Comparison of ENCODE assay signal across 8 mouse cellular contexts in genomic region chr15:83348747-83349146, GRCm38 (mm10). TPM values are rescaled to one million over a fixed set of nuclear protein-coding genes. Genes with fewer than 3 reads are reported as not detected.
A peak's percentile ranks its signal among the peaks of the same experiment; 100 is the strongest.
DNase-seq lines count a peak whose midpoint lies in the region; ATAC-seq and TF ChIP-seq lines count a peak whose summit lies in the region.
"Had no signal": no experiment of that assay in that cellular context is flagged by ENCODE, and none has a peak within 500 bp of the region (broad histone marks: within the 10 kb centered on the region; RNA-seq: fewer than 3 reads in every experiment).

No protein-coding gene starts in this region.

- no peak for DNase-seq in lung, postnatal 0 days (ENCODE audit: low spot score)
- DNase-seq in lung, postnatal 36 days, result no peak
- no peak for DNase-seq in forebrain, embryonic 14.5 days (ENCODE audit: low spot score)
- DNase-seq in liver, embryonic 11.5 days (ENCODE audit: low spot score), result no peak
- peak; percentile 60 for DNase-seq in stomach, postnatal 0 days (ENCODE audit: low spot score)
- no peak for DNase-seq in thymus, adult 18-20 months
- no peak for DNase-seq in frontal cortex, postnatal 25 days (ENCODE audit: low spot score in 2 of 2)
- DNase-seq: gastrocnemius, postnatal 36 days had no signal

- H3K9ac ChIP-seq in lung, postnatal 0 days (replicated peaks; ENCODE audit: low read depth), result no peak overlapping the region
- H3K9ac ChIP-seq in forebrain, embryonic 14.5 days (ENCODE audit: low read length), result no peak overlapping the region; the same call in 1 of the 2 replicates
- peak overlapping the region; percentile 82; the same call in 1 of the 2 replicates for H3K9ac ChIP-seq in liver, embryonic 11.5 days (ENCODE audit: low read depth, low read length)
- peak overlapping the region; percentile 90 for H3K9ac ChIP-seq in stomach, postnatal 0 days (ENCODE audit: low read length)

- peaks cover 9% of the 10 kb centered on the region for H3K4me1 ChIP-seq in lung, postnatal 0 days (ENCODE audit: insufficient read depth, low read depth, low read length)
- peaks cover 9% of the 10 kb centered on the region for H3K4me1 ChIP-seq in forebrain, embryonic 14.5 days (ENCODE audit: control insufficient read depth, insufficient read depth, low read length)
- peaks cover 31% of the 10 kb centered on the region for H3K4me1 ChIP-seq in liver, embryonic 11.5 days (replicated peaks; ENCODE audit: control insufficient read depth, insufficient read depth, low read length)
- H3K4me1 ChIP-seq in stomach, postnatal 0 days (replicated peaks; ENCODE audit: control insufficient read depth, insufficient read depth), result peaks cover 2% of the 10 kb centered on the region

- peak overlapping the region; percentile 91; the same call in 1 of the 2 replicates for H3K4me3 ChIP-seq in lung, postnatal 0 days (ENCODE audit: low read depth, low read length)
- H3K4me3 ChIP-seq in forebrain, embryonic 14.5 days (ENCODE audit: low read depth, low read length), result no peak overlapping the region
- peak overlapping the region; percentile 70 for H3K4me3 ChIP-seq in liver, embryonic 11.5 days (ENCODE audit: low read depth, low read length)
- H3K4me3 ChIP-seq in stomach, postnatal 0 days (ENCODE audit: low read depth, low read length), result peak overlapping the region; percentile 84

- no peaks in the 10 kb centered on the region for H3K36me3 ChIP-seq in lung, postnatal 0 days (ENCODE audit: insufficient read depth, low read length)
- H3K36me3 ChIP-seq in forebrain, embryonic 14.5 days (ENCODE audit: control insufficient read depth, insufficient read depth, low read length), result no peaks in the 10 kb centered on the region
- H3K36me3 ChIP-seq in liver, embryonic 11.5 days (ENCODE audit: control insufficient read depth, insufficient read depth, low read length), result no peaks in the 10 kb centered on the region
- H3K36me3 ChIP-seq in stomach, postnatal 0 days (ENCODE audit: control insufficient read depth, insufficient read depth, low read length), result no peaks in the 10 kb centered on the region; the same call in 1 of the 2 replicates

- no peak overlapping the region for H3K27ac ChIP-seq in lung, postnatal 0 days (ENCODE audit: low read length)
- no peak overlapping the region for H3K27ac ChIP-seq in forebrain, embryonic 14.5 days (ENCODE audit: low read depth, low read length)
- no peak overlapping the region for H3K27ac ChIP-seq in liver, embryonic 11.5 days (ENCODE audit: low read depth, low read length)
- H3K27ac ChIP-seq in stomach, postnatal 0 days (replicated peaks), result peak overlapping the region; percentile 86; the same call in 1 of the 2 replicates

- no peaks in the 10 kb centered on the region for H3K27me3 ChIP-seq in lung, postnatal 0 days (replicated peaks; ENCODE audit: insufficient read depth, low read length)
- H3K27me3 ChIP-seq in forebrain, embryonic 14.5 days (replicated peaks; ENCODE audit: control insufficient read depth, insufficient read depth, low read length), result no peaks in the 10 kb centered on the region
- H3K27me3 ChIP-seq in liver, embryonic 11.5 days (replicated peaks; ENCODE audit: control insufficient read depth, insufficient read depth, low read length), result no peaks in the 10 kb centered on the region
- no peaks in the 10 kb centered on the region for H3K27me3 ChIP-seq in stomach, postnatal 0 days (ENCODE audit: control insufficient read depth, insufficient read depth, low read length)

- no peaks in the 10 kb centered on the region for H3K9me3 ChIP-seq in lung, postnatal 0 days (ENCODE audit: low read length)
- H3K9me3 ChIP-seq in forebrain, embryonic 14.5 days (replicated peaks; ENCODE audit: control insufficient read depth, low read length), result no peaks in the 10 kb centered on the region
- H3K9me3 ChIP-seq in liver, embryonic 11.5 days (ENCODE audit: control insufficient read depth, low read length), result no peaks in the 10 kb centered on the region
- no peaks in the 10 kb centered on the region for H3K9me3 ChIP-seq in stomach, postnatal 0 days (ENCODE audit: control insufficient read depth, low read length)

- 45% methylated on average over 4 of the region's 4 CpGs for WGBS in lung, postnatal 0 days
- 63% methylated on average over 4 of the region's 4 CpGs for WGBS in forebrain, embryonic 14.5 days
- 67% methylated on average over 4 of the region's 4 CpGs for WGBS in liver, embryonic 11.5 days
- WGBS in stomach, postnatal 0 days, result 39% methylated on average over 4 of the region's 4 CpGs

- H3K4me2 ChIP-seq in lung, postnatal 0 days (replicated peaks; ENCODE audit: low read depth, low read length), result peak overlapping the region; percentile 89; the same call in 1 of the 2 replicates
- H3K4me2 ChIP-seq in forebrain, embryonic 14.5 days (ENCODE audit: low read length), result peak overlapping the region; percentile 84
- peak overlapping the region; percentile 98 for H3K4me2 ChIP-seq in liver, embryonic 11.5 days
- H3K4me2 ChIP-seq in stomach, postnatal 0 days (replicated peaks; ENCODE audit: low read depth), result peak overlapping the region; percentile 90

- no peak for TF ChIP-seq EP300 in lung, postnatal 0 days (IDR thresholded peaks at IDR 0.05)
- TF ChIP-seq EP300 in stomach, postnatal 0 days (optimal IDR thresholded peaks at IDR 0.05), result no peak

- TF ChIP-seq CTCF in lung, postnatal 0 days (IDR thresholded peaks at IDR 0.05), result no peak
- no peak for TF ChIP-seq CTCF in stomach, postnatal 0 days (IDR thresholded peaks at IDR 0.05; ENCODE audit: low read depth)

- no peak for ATAC-seq in lung, postnatal 0 days
- ATAC-seq in forebrain, embryonic 14.5 days, result no peak
- ATAC-seq in liver, embryonic 11.5 days (replicated peaks; ENCODE audit: low FRiP score), result no peak
- ATAC-seq in stomach, postnatal 0 days (ENCODE audit: low FRiP score, low TSS enrichment), result peak; percentile 67

RNA-seq across cellular contexts. Expression of gene Arfgap3, which starts 1.3 kb away (rescaled TPM):
- 41.1 and 44.2 TPM in 2 replicates for polyA plus RNA-seq in lung, postnatal 0 days (2015; fragmentation: Nextera tagmentation; extraction: Ambion mirVana)
- 40.0 and 45.4 TPM in 2 replicates for polyA plus RNA-seq in forebrain, embryonic 14.5 days (2014; fragmentation: Nextera tagmentation; extraction: Ambion mirVana)
- polyA plus RNA-seq in liver, embryonic 11.5 days (2014; fragmentation: Nextera tagmentation; extraction: Ambion mirVana), result 26.3 and 26.7 TPM in 2 replicates
- polyA plus RNA-seq in stomach, postnatal 0 days (2015; fragmentation: Nextera tagmentation; extraction: Ambion mirVana), result 57.0 and 60.3 TPM in 2 replicates

Comparison
In these comparisons a context has a peak if more than half of its experiments do, and no peak if none do; other contexts are left out.
1. H3K9ac ChIP-seq: peak in liver, embryonic 11.5 days (single experiment) and stomach, postnatal 0 days (single experiment); none in lung, postnatal 0 days (single experiment) and forebrain, embryonic 14.5 days (single experiment).
2. Peak in every context shown above with its lines, with median percentiles within 50 percentile points of each other: H3K4me2 ChIP-seq.